Mouse (Mus musculus) kidney, embryonic 16.5 days (tissue): ENCODE measurements at regions not wholly inside any gene's neighbourhood (a gene's known extent, or its start where the extent isn't known, plus 50 kb on each side); places are given as distances from the start of the nearest gene placed in this dataset.

ENCODE experiments used
- ATAC-seq: fragments of 200-750 bp; cut with Nextera tagmentation; 2 replicates; pipeline ENCODE4 v1.8.0; 2017; ENCODE audit warnings: moderate TSS enrichment; ENCODE audit not compliant: low FRiP score, low TSS enrichment
- H3K27ac ChIP-seq: fragments of 300-500 bp; sonication (generic); 2 replicates; pipeline ENCODE4 v1.5.1; 2014; ENCODE audit warnings: low read length
- H3K27me3 ChIP-seq: fragments of 300-500 bp; sonication (generic); 2 replicates; pipeline ENCODE4 v1.6.1; 2014; ENCODE audit warnings: low read length, control low read depth, mixed read lengths; ENCODE audit not compliant: insufficient read depth
- H3K36me3 ChIP-seq: fragments of 300-500 bp; sonication (generic); 2 replicates; pipeline ENCODE4 v1.6.1; 2014; ENCODE audit warnings: low read length, control low read depth, mixed read lengths; ENCODE audit not compliant: insufficient read depth
- H3K4me1 ChIP-seq: fragments of 300-500 bp; sonication (generic); 2 replicates; pipeline ENCODE4 v1.6.1; 2014; ENCODE audit warnings: low read length, control low read depth, mixed read lengths; ENCODE audit not compliant: insufficient read depth
- H3K4me2 ChIP-seq: fragments of 300-500 bp; sonication (generic); replicated peaks from 2 replicates; pipeline ENCODE4 v1.6.1; 2014; ENCODE audit warnings: low read depth, low read length
- H3K4me3 ChIP-seq: fragments of 300-500 bp; sonication (generic); 2 replicates; pipeline ENCODE4 v1.5.1; 2014; ENCODE audit warnings: mild to moderate bottlenecking, low read length
- H3K9ac ChIP-seq: fragments of 300-500 bp; sonication (generic); replicated peaks from 2 replicates; pipeline ENCODE4 v1.6.1; 2014; ENCODE audit warnings: low read length
- H3K9me3 ChIP-seq: fragments of 300-500 bp; sonication (generic); 2 replicates; pipeline ENCODE4 v1.6.1; 2016; ENCODE audit warnings: low read length, control low read depth
- WGBS: fragments of 180-500 bp; shearing (Covaris S2); extraction: QIAGEN DNeasy Blood & Tissue Kit; methylation state at CpG from one replicate; pipeline ENCODE4 v1.1.7; 2014; 5-methylcytosine and 5-hydroxymethylcytosine counted together

DNA sequence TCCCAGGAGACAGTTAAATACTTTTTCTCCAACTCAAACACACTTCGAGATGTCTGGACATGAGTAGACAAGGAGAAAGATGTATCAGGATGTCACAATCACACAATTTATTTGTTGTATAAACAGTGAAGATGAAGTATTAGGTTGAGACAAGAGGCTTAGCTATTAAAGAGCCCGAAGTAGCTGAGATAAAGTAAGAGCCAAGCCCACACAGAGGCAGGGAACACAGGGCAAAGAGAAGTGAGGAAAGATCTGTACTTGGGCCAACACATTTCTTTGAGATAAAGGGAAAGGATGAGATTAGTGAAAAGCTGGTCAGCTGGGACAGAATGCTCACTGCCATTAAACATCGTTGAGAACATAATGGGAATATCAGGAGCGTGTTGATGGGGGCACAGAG lies 513.2 kb downstream of the Efna5 start:
- ATAC-seq: no peak
- H3K4me1 ChIP-seq: no peaks in the 10 kb centered on the region
- H3K9ac ChIP-seq: no peak overlapping the region
- H3K9me3 ChIP-seq: no peaks in the 10 kb centered on the region
- no peak overlapping the region for H3K4me2 ChIP-seq
- no peaks in the 10 kb centered on the region for H3K36me3 ChIP-seq
- no peak overlapping the region for H3K4me3 ChIP-seq
- H3K27me3 ChIP-seq: no peaks in the 10 kb centered on the region
- WGBS: 52% methylated on average over 4 of the region's 4 CpGs
- H3K27ac ChIP-seq: no peak overlapping the region

DNA sequence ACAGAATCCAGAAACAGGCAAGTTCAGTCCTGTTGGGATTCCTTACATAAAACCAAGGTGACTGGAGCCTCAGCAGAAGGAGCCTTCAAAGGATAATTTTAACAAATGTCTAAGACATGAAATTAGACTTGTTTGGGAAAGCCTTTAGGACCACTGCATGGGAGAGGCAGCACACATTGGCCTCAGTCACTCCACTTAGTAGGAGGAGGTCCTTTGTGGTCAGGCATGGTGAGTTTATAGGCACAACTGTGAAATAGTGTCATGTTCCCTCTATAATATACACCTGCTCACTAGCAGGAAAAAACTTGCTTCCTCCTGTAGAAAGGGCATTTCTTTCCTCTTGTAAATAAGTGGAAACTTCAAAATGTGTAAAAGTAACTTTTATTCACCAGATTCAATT lies 522.8 kb downstream of the Efna5 start:
- Histone ChIP-seq H3K4me3 (no peak overlapping the region), H3K36me3 (no peaks in the 10 kb centered on the region), H3K4me2 (no peak overlapping the region), H3K27me3 (no peaks in the 10 kb centered on the region), H3K9me3 (no peaks in the 10 kb centered on the region; the same call in 1 of the 2 replicates), H3K27ac (no peak overlapping the region), H3K4me1 (no peaks in the 10 kb centered on the region), H3K9ac (no peak overlapping the region)
- ATAC-seq: no peak

DNA sequence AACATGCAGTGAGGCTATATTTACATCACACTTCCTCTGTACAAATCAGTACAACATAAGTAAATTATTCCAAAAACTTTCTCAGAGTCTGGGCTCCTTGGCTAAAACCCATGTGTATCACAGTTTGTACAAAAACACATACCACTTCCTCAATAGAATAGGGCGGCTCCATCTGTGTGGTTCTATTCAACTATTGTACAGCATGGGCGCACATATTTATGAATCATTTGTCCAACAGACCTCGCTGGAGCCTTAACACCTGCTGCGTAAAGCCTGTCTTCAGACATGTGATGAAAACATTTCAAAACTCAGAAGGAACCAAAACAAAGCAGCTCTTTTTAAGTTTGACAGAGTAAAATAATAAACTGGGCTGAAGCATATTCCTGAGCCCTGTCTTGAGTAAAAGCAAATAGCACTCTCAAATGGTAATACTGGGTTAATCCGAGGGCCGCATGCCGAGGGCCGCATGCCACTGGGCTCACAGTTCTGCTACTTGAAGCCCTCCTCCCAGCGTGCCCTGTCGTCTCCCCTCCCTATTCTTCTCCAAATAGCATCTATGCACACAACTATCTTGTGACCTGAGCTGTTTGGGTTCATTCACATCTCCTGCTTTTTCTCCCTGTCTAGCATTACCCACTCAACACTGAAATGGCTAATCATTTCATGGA lies 543.1 kb downstream of the Efna5 start:
- H3K9me3 ChIP-seq: no peaks in the 10 kb centered on the region
- 66% methylated on average over 10 of the region's 10 CpGs for WGBS

DNA sequence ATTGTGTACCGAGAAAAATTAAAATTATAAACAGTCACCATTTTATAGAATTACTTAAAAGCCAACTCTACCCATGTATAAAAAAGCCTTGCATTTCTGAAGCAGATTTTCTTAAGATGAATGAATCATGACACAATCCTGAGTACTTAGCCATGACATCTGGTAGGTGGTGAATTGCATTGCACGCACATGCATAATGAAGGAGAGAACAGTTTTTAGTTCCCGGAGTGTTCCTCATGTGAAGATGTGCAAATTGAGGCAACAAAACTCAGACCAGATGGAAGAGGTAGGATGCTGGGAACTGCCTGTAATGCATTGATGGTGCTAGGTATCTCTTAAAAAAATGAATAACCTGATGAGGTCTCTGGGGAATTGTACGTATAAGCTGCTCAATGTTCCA lies 550.9 kb downstream of the Efna5 start:
- no peaks in the 10 kb centered on the region; the same call in 1 of the 2 replicates for H3K9me3 ChIP-seq
- H3K4me2 ChIP-seq: no peak overlapping the region
- H3K9ac ChIP-seq: no peak overlapping the region
- ATAC-seq: no peak
- 94% methylated on average over 4 of the region's 4 CpGs for WGBS
- no peaks in the 10 kb centered on the region for H3K4me1 ChIP-seq
- H3K27ac ChIP-seq: no peak overlapping the region
- no peaks in the 10 kb centered on the region for H3K36me3 ChIP-seq
- no peaks in the 10 kb centered on the region for H3K27me3 ChIP-seq
- no peak overlapping the region for H3K4me3 ChIP-seq

More for the DNA sequence above, 543.1 kb downstream of the Efna5 start:
- H3K9ac ChIP-seq: no peak overlapping the region
- no peaks in the 10 kb centered on the region for H3K27me3 ChIP-seq
- no peak overlapping the region for H3K4me2 ChIP-seq
- H3K27ac ChIP-seq: no peak overlapping the region
- no peaks in the 10 kb centered on the region for H3K36me3 ChIP-seq
- ATAC-seq: no peak
- H3K4me3 ChIP-seq: no peak overlapping the region
- H3K4me1 ChIP-seq: no peaks in the 10 kb centered on the region

DNA sequence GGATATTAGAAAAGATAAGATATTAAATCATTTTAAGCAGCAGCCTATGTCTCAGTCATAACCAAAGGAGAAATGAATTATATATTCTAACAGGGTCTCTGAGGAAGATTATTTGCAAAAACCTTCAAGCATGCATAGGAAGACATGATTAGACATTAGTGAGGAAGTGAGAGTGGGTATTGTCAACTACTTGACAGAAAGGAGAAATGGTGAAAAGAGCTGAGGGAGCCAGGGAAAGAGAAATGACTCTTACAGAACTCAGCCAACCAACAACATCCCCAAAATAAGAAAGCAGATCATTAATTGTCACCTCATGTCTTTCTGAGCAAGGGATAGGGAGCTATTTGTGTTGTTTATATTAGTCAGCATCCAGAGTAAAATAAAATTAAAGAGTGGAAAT lies 554.3 kb downstream of the Efna5 start:
- ATAC-seq: no peak
- no peak overlapping the region for H3K9ac ChIP-seq

DNA sequence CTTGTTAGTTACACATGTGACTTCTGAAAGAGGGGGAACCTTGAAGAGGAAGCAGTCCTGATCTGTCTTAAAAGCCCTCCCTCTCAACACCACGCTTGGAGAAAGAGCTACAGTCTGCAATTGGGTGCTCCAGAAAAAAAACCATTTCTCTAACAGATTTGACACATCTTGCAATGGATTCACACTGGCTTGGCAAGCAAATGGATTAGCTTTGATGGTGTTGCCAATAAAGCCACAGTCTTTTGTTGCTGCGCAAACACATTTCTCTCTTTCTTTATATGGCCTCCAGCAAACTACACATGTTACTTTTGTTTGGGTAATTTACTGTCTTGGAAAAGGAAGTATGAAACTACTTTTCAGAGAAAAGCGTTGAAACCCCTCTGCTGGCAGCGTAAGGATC lies 562.1 kb downstream of the Efna5 start:
- Histone ChIP-seq H3K4me3 (no peak overlapping the region), H3K9me3 (no peaks in the 10 kb centered on the region), H3K36me3 (no peaks in the 10 kb centered on the region), H3K4me2 (no peak overlapping the region), H3K27ac (no peak overlapping the region), H3K27me3 (no peaks in the 10 kb centered on the region), H3K4me1 (no peaks in the 10 kb centered on the region), H3K9ac (no peak overlapping the region)
- 63% methylated on average over 4 of the region's 4 CpGs for WGBS
- ATAC-seq: no peak

More for the DNA sequence above, 554.3 kb downstream of the Efna5 start:
- H3K4me3 ChIP-seq: no peak overlapping the region
- no peak overlapping the region for H3K4me2 ChIP-seq
- no peaks in the 10 kb centered on the region for H3K36me3 ChIP-seq
- no peaks in the 10 kb centered on the region for H3K4me1 ChIP-seq
- H3K27me3 ChIP-seq: no peaks in the 10 kb centered on the region
- no peak overlapping the region for H3K27ac ChIP-seq
- no peaks in the 10 kb centered on the region; the same call in 1 of the 2 replicates for H3K9me3 ChIP-seq

DNA sequence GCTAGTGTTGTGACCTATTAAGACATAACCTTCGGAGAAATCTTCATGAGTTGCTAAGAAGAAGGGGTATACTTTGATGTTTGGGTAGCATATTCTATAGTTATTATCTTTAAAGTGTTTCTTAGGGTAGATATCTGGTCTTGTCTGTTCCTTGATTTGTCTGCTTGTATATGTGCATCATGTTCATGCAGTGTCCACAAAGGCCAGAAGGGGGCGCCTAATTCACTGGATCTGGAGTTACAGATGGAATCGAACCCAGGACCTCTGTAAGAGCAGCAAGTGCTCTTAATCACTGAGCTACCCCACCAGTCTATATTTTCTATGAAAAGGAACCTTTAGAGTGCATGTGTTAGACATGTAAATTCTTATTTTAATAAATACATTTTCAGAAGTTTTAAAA lies 571.1 kb downstream of the Efna5 start:
- H3K4me1 ChIP-seq: no peaks in the 10 kb centered on the region
- H3K9ac ChIP-seq: no peak overlapping the region
- 59% methylated on average over 3 of the region's 3 CpGs for WGBS

DNA sequence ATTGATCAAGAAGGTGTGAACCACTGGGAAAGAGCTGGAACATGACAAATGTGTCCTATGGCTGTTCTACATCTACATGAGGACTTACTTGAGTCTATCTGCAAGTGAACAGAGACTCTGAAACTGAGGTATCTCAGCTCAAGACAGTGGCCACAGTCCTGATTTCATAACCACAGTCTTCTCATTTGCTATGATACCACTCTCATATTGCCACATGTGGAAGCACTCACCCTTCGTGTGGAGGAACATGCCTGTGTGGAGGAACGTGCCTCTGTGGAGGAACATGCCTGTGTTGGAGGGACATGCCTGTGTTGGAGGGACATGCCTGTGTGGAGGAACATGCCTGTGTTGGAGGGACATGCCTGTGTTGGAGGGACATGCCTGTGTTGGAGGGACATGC lies 574.0 kb downstream of the Efna5 start:
- no peak for ATAC-seq
- WGBS: 89% methylated on average over 2 of the region's 2 CpGs
- no peak overlapping the region for H3K27ac ChIP-seq

More for the DNA sequence above, 571.1 kb downstream of the Efna5 start:
- Histone ChIP-seq H3K9me3 (no peaks in the 10 kb centered on the region), H3K36me3 (no peaks in the 10 kb centered on the region), H3K4me2 (no peak overlapping the region), H3K27me3 (no peaks in the 10 kb centered on the region), H3K4me3 (no peak overlapping the region), H3K27ac (no peak overlapping the region)
- ATAC-seq: no peak

DNA sequence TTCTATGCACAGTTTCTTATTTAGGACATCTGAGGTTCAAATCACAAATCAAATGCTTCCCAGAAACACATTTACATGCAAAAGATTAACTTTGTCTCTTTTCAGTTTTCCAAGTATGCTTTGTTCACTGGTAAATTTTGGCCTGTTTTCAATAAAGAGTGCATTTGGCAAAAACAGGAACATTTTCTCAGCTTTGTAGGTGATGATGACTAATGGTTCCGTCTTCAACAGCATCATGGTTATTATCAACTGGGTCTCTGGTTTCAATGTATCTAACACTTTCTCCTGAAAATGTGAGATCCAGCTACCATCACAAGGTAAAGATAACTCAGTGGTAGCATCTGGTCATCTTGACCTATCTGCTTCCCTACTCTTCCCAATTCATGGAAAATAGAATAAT lies 574.6 kb downstream of the Efna5 start:
- no peak overlapping the region for H3K27ac ChIP-seq
- H3K4me3 ChIP-seq: no peak overlapping the region
- no peaks in the 10 kb centered on the region for H3K4me1 ChIP-seq
- no peak overlapping the region for H3K9ac ChIP-seq
- no peaks in the 10 kb centered on the region for H3K36me3 ChIP-seq
- ATAC-seq: no peak
- no peaks in the 10 kb centered on the region for H3K9me3 ChIP-seq
- 90% methylated on average over 1 of the region's 1 CpGs for WGBS
- no peak overlapping the region for H3K4me2 ChIP-seq
- H3K27me3 ChIP-seq: no peaks in the 10 kb centered on the region

More for the DNA sequence above, 574.0 kb downstream of the Efna5 start:
- Histone ChIP-seq H3K9me3 (no peaks in the 10 kb centered on the region), H3K4me1 (no peaks in the 10 kb centered on the region), H3K9ac (no peak overlapping the region), H3K27me3 (no peaks in the 10 kb centered on the region), H3K4me3 (no peak overlapping the region), H3K4me2 (no peak overlapping the region), H3K36me3 (no peaks in the 10 kb centered on the region)

DNA sequence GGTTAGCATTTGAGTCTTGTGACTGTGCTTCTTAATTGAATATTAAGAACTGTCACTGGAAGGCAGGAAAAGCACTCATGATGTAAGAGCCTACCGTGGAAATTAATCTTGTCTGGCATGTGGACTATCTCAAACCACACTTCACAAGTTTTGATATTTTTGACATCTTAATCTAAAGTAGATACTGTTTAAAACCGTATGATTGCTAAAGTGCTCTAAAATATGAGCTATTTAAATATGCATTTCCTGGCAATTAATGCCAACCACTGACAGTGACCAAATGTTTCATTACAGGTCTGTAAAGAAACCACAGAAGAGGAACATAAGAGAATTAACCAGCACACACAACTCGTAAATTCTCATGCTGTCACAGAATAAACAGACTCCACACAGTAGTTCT lies 576.0 kb downstream of the Efna5 start:
- WGBS: 74% methylated on average over 3 of the region's 3 CpGs
- Histone ChIP-seq H3K4me1 (no peaks in the 10 kb centered on the region), H3K4me2 (no peak overlapping the region), H3K9ac (no peak overlapping the region), H3K36me3 (no peaks in the 10 kb centered on the region), H3K27me3 (no peaks in the 10 kb centered on the region), H3K9me3 (no peaks in the 10 kb centered on the region), H3K27ac (no peak overlapping the region), H3K4me3 (no peak overlapping the region)
- no peak for ATAC-seq
